Comparison of ENCODE assay signal across 17 mouse cellular contexts in genomic region chr14:104193198-104193597, GRCm38 (mm10).
"Had no signal": no experiment of that assay in that cellular context is flagged by ENCODE, and none has a peak within 500 bp of the region (broad histone marks: within the 10 kb centered on the region; RNA-seq: fewer than 3 reads in every experiment).

No protein-coding gene starts in this region.

- ATAC-seq: intestine, embryonic 15.5 days had no signal

- H3K4me1 ChIP-seq: intestine, embryonic 15.5 days; kidney, embryonic 15.5 days; liver, embryonic 13.5 days; neural tube, embryonic 12.5 days; neural tube, embryonic 15.5 days had no signal

- DNase-seq: kidney, adult 11 months; kidney, adult 8-10 months; kidney, postnatal 10 days; kidney, postnatal 36 days; layer of hippocampus, postnatal 36 days; liver, embryonic 13.5 days; lung, postnatal 14 days; right cerebral cortex, adult 18-20 months; right cerebral cortex, postnatal 14 days; right cerebral cortex, postnatal 4 days; thymus, adult 18-20 months; thymus, postnatal 36 days had no signal

- H3K9ac ChIP-seq: intestine, embryonic 15.5 days; kidney, embryonic 15.5 days; liver, embryonic 13.5 days; neural tube, embryonic 12.5 days; neural tube, embryonic 15.5 days had no signal

- H3K27me3 ChIP-seq: intestine, embryonic 15.5 days; kidney, embryonic 15.5 days; liver, embryonic 13.5 days; neural tube, embryonic 12.5 days; neural tube, embryonic 15.5 days had no signal

- H3K4me3 ChIP-seq: intestine, embryonic 15.5 days; kidney, embryonic 15.5 days; left cerebral cortex, adult 2 months; liver, embryonic 13.5 days; neural tube, embryonic 12.5 days; neural tube, embryonic 15.5 days had no signal

- H3K9me3 ChIP-seq: intestine, embryonic 15.5 days; kidney, embryonic 15.5 days; liver, embryonic 13.5 days; neural tube, embryonic 12.5 days; neural tube, embryonic 15.5 days had no signal

- H3K27ac ChIP-seq: intestine, embryonic 15.5 days; kidney, embryonic 15.5 days; left cerebral cortex, adult 2 months; liver, embryonic 13.5 days; neural tube, embryonic 12.5 days; neural tube, embryonic 15.5 days had no signal

- H3K36me3 ChIP-seq: intestine, embryonic 15.5 days; kidney, embryonic 15.5 days; liver, embryonic 13.5 days; neural tube, embryonic 12.5 days; neural tube, embryonic 15.5 days had no signal

- H3K4me2 ChIP-seq: intestine, embryonic 15.5 days; kidney, embryonic 15.5 days; liver, embryonic 13.5 days; neural tube, embryonic 12.5 days; neural tube, embryonic 15.5 days had no signal
